In the genomic region with DNA sequence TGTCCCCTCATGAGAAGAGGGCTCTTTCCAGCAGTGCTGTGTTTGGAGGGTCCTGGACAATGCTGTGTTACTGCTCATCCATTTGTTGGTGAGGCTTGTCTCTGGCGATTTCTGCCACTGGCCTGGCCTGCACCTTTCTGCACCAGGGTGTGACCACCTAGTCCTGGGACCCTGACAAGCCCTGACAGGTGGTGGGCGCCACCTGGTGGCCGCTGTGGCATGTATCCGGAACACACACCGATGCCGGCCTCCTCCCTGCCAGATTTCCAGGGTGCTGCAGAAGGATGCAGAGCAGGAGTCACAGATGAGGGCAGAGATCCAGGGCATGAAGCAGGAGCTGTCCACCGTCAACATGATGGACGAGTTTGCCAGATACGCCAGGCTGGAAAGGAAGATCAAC, we compare ENCODE assay signal across 7 mouse cellular contexts. TPM values are rescaled to one million over a fixed set of nuclear protein-coding genes. Genes with fewer than 3 reads are reported as not detected.
DNase-seq lines count a peak whose midpoint lies in the region; ATAC-seq and TF ChIP-seq lines count a peak whose summit lies in the region.

No protein-coding gene starts in this region.

- no peaks in the 10 kb centered on the region for H3K9me3 ChIP-seq in hindbrain, embryonic 15.5 days

- peak; percentile 90 for TF ChIP-seq CTCF in small intestine, adult 2 months (IDR thresholded peaks at IDR 0.05; ENCODE audit: extremely low read depth, insufficient read length, insufficient replicate concordance, low read depth, low read length)

- peak; percentile 80 for DNase-seq in R1 (ENCODE audit: low read depth, low spot score)
- DNase-seq in cerebellum, adult 9-11 months, result peak; percentile 87
- peak; percentile 66 for DNase-seq in gastrocnemius, adult 18-20 months (ENCODE audit: low spot score)
- DNase-seq in left cerebral cortex, postnatal 36 days (ENCODE audit: low spot score in 2 of 2), result peak; percentile 28 to 49
- DNase-seq in mesoderm, embryonic 11.5 days (ENCODE audit: low read depth, low spot score), result peak; percentile 73

- intact Hi-C loops in left cerebral cortex, postnatal 36 days (cut with DNase I), result loop anchor here (10.0 kb wide), 1 partner anchor 107 kb away; no protein-coding TSS in a partner anchor

- peaks cover 10% of the 10 kb centered on the region for H3K36me3 ChIP-seq in hindbrain, embryonic 15.5 days
- no peaks in the 10 kb centered on the region for H3K36me3 ChIP-seq in small intestine, adult 2 months (ENCODE audit: control insufficient read depth, insufficient read depth, low read length)

- H3K27ac ChIP-seq in hindbrain, embryonic 15.5 days (replicated peaks), result no peak overlapping the region
- no peak overlapping the region for H3K27ac ChIP-seq in small intestine, adult 2 months (ENCODE audit: insufficient read depth, low read depth, low read length)

- WGBS in hindbrain, embryonic 15.5 days, result 23% methylated on average over 9 of the region's 9 CpGs
- WGBS in small intestine, adult 2 months, result 20% methylated on average over 9 of the region's 9 CpGs

- peaks cover 21% of the 10 kb centered on the region for H3K4me1 ChIP-seq in hindbrain, embryonic 15.5 days (replicated peaks)
- H3K4me1 ChIP-seq in small intestine, adult 2 months (ENCODE audit: control insufficient read depth, insufficient read depth, insufficient read length, low read length), result peaks cover 2% of the 10 kb centered on the region; the same call in 1 of the 2 replicates

- H3K27me3 ChIP-seq in hindbrain, embryonic 15.5 days, result no peaks in the 10 kb centered on the region
- H3K27me3 ChIP-seq in small intestine, adult 2 months (ENCODE audit: control insufficient read depth, insufficient read depth, low read length), result no peaks in the 10 kb centered on the region

- H3K4me2 ChIP-seq in hindbrain, embryonic 15.5 days, result no peak overlapping the region

- H3K4me3 ChIP-seq in hindbrain, embryonic 15.5 days, result no peak overlapping the region
- no peak overlapping the region for H3K4me3 ChIP-seq in small intestine, adult 2 months (ENCODE audit: low read depth, low read length)

- H3K9ac ChIP-seq in hindbrain, embryonic 15.5 days, result no peak overlapping the region

- ATAC-seq in hindbrain, embryonic 15.5 days (ENCODE audit: low FRiP score, low read depth), result peak; percentile 54

- TF ChIP-seq POLR2A in small intestine, adult 2 months (IDR thresholded peaks at IDR 0.05; ENCODE audit: low read depth, low read length), result no peak

RNA-seq across cellular contexts. Expression of a gene that starts 6.3 kb away (rescaled TPM):
- 10 to 100 TPM; 12.6 to 13.0 TPM for total RNA-seq in gastrocnemius, adult 18-20 months (2021)
- 205 and 206 TPM in 2 replicates for polyA plus RNA-seq in hindbrain, embryonic 15.5 days (2015; fragmentation: Nextera tagmentation; extraction: Ambion mirVana)
- total RNA-seq in left cerebral cortex, postnatal 36 days (2021), result 10 to 100 TPM; 67.9 to 69.4 TPM
- 11.9 and 15.5 TPM in 2 replicates for polyA plus RNA-seq in small intestine, adult 2 months (2012; rRNA removed)

RNA-seq across cellular contexts. Expression of a gene that starts 24.0 kb away (rescaled TPM):
- total RNA-seq in gastrocnemius, adult 18-20 months (2021), result 10 to 100 TPM; 22.7 to 33.2 TPM
- polyA plus RNA-seq in hindbrain, embryonic 15.5 days (2015; fragmentation: Nextera tagmentation; extraction: Ambion mirVana), result 284 and 324 TPM in 2 replicates
- 10 to 100 TPM; 56.2 to 58.2 TPM for total RNA-seq in left cerebral cortex, postnatal 36 days (2021)
- 1.7 and 4.4 TPM in 2 replicates for polyA plus RNA-seq in small intestine, adult 2 months (2012; rRNA removed)

RNA-seq across cellular contexts. Expression of a gene that starts 40.5 kb away (rescaled TPM):
- under 1 TPM; 0.55 to 0.73 TPM for total RNA-seq in gastrocnemius, adult 18-20 months (2021)
- polyA plus RNA-seq in hindbrain, embryonic 15.5 days (2015; fragmentation: Nextera tagmentation; extraction: Ambion mirVana), result 2.3 and 2.4 TPM in 2 replicates
- total RNA-seq in left cerebral cortex, postnatal 36 days (2021), result 1 to 10 TPM; 1.2 to 2.4 TPM
- 0.06 and 0.11 TPM in 2 replicates for polyA plus RNA-seq in small intestine, adult 2 months (2012; rRNA removed)

RNA-seq across cellular contexts. Expression of a gene that starts 48.7 kb away (rescaled TPM):
- total RNA-seq in gastrocnemius, adult 18-20 months (2021), result 1,000 to 10,000 TPM in 1 of 2 experiments, 100 to 1,000 TPM in 1; 908 to 1,105 TPM
- 1.7 and 3.8 TPM in 2 replicates for polyA plus RNA-seq in hindbrain, embryonic 15.5 days (2015; fragmentation: Nextera tagmentation; extraction: Ambion mirVana)
- 1 to 10 TPM; 1.2 to 2.7 TPM for total RNA-seq in left cerebral cortex, postnatal 36 days (2021)
- polyA plus RNA-seq in small intestine, adult 2 months (2012; rRNA removed), result 3.8 and 4.5 TPM in 2 replicates

Comparison
In these comparisons a context has a peak if more than half of its experiments do, and no peak if none do; other contexts are left out.
1. RNA of a gene that starts 6.3 kb away (total RNA-seq): 67.9 to 69.4 TPM in left cerebral cortex, postnatal 36 days; 12.6 to 13.0 TPM in gastrocnemius, adult 18-20 months; every median in the first group is over 4 times any median in the second.
2. Peak in every context shown above with its lines, with median percentiles within 50 percentile points of each other: DNase-seq.